Mouse (Mus musculus): ENCODE results near the gene Cds1.
"Not testable (repeated sequence)": the region's sequence is repeated elsewhere in the genome, so short reads cannot be mapped to it uniquely, and the experiment has no call there.

DNA sequence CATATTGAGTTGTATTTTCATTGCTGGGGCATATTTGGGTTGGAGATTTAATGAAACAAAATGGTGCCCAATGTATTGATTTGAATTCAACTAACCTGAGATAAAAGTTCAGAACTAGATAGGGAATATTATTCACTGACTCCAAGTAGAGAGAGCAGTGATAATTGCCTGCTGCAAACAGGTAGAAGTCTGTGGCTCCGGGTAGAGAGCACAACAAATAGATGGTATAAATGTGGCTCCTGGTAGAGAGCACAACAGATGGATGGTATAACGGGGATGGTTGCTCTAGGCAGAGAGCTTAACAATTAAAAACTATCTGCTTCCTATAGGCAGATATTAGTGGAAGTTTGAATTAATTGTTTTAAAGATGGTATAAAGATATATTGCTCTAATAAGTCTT lies 72.7 kb downstream of the Cds1 start:
- not testable (repeated sequence) for TF ChIP-seq CTCF (IDR thresholded peaks at IDR 0.05; ENCODE audit: low read depth, low read length); POLR2A (IDR thresholded peaks at IDR 0.05; ENCODE audit: extremely low read depth, insufficient read depth, low read length)

Data from liver, adult 2 months (tissue).